Mouse (Mus musculus) ovary, adult 18-20 months (tissue): Measurements from ENCODE around the gene Rbm42.

Experiments used
- DNase-seq: peaks from one replicate; pipeline ENCODE4 v3.0.0; 2022; ENCODE audit warnings: low spot score, mixed read lengths

Rbm42 gene

GRCm38 (mm10) chr7:30615049-30615760 lies 34.9 kb downstream of the Rbm42 start:
- DNase-seq, result peak; percentile 22

GRCm38 (mm10) chr7:30614454-30614853 lies 35.7 kb downstream of the Rbm42 start:
- DNase-seq, result no peak

- no peak for DNase-seq
Measured at GRCm38 (mm10) chr7:30613529-30614112, 36.5 kb downstream of the Rbm42 start.

GRCm38 (mm10) chr7:30612654-30613402 lies 37.3 kb downstream of the Rbm42 start, which contains the start of gene Upk1a:
TSS of gene Upk1a (minus strand) at chr7:30612847.
- no peak for DNase-seq

- DNase-seq, result no peak
Measured at GRCm38 (mm10) chr7:30610043-30610442, 40.1 kb downstream of the Rbm42 start.

GRCm38 (mm10) chr7:30608476-30608875 lies 41.6 kb downstream of the Rbm42 start:
- DNase-seq, result no peak

GRCm38 (mm10) chr7:30607706-30608309 lies 42.3 kb downstream of the Rbm42 start:
- no peak for DNase-seq

GRCm38 (mm10) chr7:30604944-30605343 lies 45.2 kb downstream of the Rbm42 start:
- DNase-seq, result no peak

- DNase-seq, result no peak
Measured at GRCm38 (mm10) chr7:30604424-30604823, 45.7 kb downstream of the Rbm42 start.

- no peak for DNase-seq
Measured at GRCm38 (mm10) chr7:30602583-30602982, 47.5 kb downstream of the Rbm42 start.

GRCm38 (mm10) chr7:30600651-30601050 lies 49.5 kb downstream of the Rbm42 start:
- DNase-seq, result no peak

- peak; percentile 85 for DNase-seq
Measured at GRCm38 (mm10) chr7:30599933-30600353, 50.2 kb downstream of the Rbm42 start.

- DNase-seq, result no peak
Measured at GRCm38 (mm10) chr7:30598786-30599185, 51.3 kb downstream of the Rbm42 start, which contains the start of gene Zbtb32. TSS of gene Zbtb32 (minus strand) at chr7:30598909.

GRCm38 (mm10) chr7:30596811-30597210 lies 53.3 kb downstream of the Rbm42 start:
- no peak for DNase-seq

- DNase-seq, result no peak
Measured at GRCm38 (mm10) chr7:30596093-30596492, 54.0 kb downstream of the Rbm42 start.

GRCm38 (mm10) chr7:30594510-30595024 lies 55.5 kb downstream of the Rbm42 start:
- DNase-seq, result no peak

- no peak for DNase-seq
Measured at GRCm38 (mm10) chr7:30593579-30594509, 56.3 kb downstream of the Rbm42 start.

- no peak for DNase-seq
Measured at GRCm38 (mm10) chr7:30592772-30593423, 57.2 kb downstream of the Rbm42 start.

GRCm38 (mm10) chr7:30591605-30591951 lies 58.5 kb downstream of the Rbm42 start:
- DNase-seq, result no peak
